Mouse (Mus musculus): ENCODE results near the gene Ripk1. TPM values are rescaled to one million over a fixed set of nuclear protein-coding genes. Genes with fewer than 3 reads are reported as not detected.

Gene Ripk1
- polyA plus RNA-seq, 1 experiment, result 4.5 TPM

- DNase-seq (ENCODE audit: low read depth), result no peak
- TF ChIP-seq CTCF (IDR thresholded peaks at IDR 0.05; ENCODE audit: borderline replicate concordance, extremely low read depth, insufficient read depth, insufficient read length) (no peak), POLR2A (IDR thresholded peaks at IDR 0.05; ENCODE audit: borderline replicate concordance, extremely low read depth, insufficient read depth, insufficient read length, poor library complexity, severe bottlenecking) (no peak)
Observed at GRCm38 (mm10) chr13:34078500-34079280, 76.5 kb downstream of the Ripk1 start.

DNA sequence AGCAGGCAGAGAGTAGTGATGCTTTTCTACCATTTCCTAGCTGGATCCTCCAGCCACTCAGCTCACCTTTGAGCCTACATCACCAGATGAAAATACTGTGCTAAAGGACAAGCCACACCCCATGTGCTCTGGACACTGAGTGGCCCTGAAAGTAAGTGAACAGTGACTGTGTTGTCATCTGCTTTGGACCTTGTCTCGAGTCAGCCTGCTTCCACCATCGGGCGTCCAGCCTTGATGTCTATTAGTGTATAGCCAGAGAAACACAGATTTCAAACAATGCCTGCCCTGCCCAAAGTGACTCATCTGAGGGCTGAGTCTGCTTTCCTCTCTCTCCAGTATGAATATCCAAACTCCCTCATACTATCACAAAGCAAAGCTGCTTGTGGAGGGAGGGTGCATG lies 77.6 kb downstream of the Ripk1 start:
- TF ChIP-seq POLR2A (IDR thresholded peaks at IDR 0.05; ENCODE audit: borderline replicate concordance, extremely low read depth, insufficient read depth, insufficient read length, poor library complexity, severe bottlenecking), result no peak
- TF ChIP-seq CTCF (IDR thresholded peaks at IDR 0.05; ENCODE audit: borderline replicate concordance, extremely low read depth, insufficient read depth, insufficient read length), result no peak
- no peak for DNase-seq (ENCODE audit: low read depth)

GRCm38 (mm10) chr13:34081926-34082325 lies 79.8 kb downstream of the Ripk1 start:
- DNase-seq (ENCODE audit: low read depth), result peak; percentile 40
- TF ChIP-seq POLR2A (IDR thresholded peaks at IDR 0.05; ENCODE audit: borderline replicate concordance, extremely low read depth, insufficient read depth, insufficient read length, poor library complexity, severe bottlenecking), result no peak
- no peak for TF ChIP-seq CTCF (IDR thresholded peaks at IDR 0.05; ENCODE audit: borderline replicate concordance, extremely low read depth, insufficient read depth, insufficient read length)

DNA sequence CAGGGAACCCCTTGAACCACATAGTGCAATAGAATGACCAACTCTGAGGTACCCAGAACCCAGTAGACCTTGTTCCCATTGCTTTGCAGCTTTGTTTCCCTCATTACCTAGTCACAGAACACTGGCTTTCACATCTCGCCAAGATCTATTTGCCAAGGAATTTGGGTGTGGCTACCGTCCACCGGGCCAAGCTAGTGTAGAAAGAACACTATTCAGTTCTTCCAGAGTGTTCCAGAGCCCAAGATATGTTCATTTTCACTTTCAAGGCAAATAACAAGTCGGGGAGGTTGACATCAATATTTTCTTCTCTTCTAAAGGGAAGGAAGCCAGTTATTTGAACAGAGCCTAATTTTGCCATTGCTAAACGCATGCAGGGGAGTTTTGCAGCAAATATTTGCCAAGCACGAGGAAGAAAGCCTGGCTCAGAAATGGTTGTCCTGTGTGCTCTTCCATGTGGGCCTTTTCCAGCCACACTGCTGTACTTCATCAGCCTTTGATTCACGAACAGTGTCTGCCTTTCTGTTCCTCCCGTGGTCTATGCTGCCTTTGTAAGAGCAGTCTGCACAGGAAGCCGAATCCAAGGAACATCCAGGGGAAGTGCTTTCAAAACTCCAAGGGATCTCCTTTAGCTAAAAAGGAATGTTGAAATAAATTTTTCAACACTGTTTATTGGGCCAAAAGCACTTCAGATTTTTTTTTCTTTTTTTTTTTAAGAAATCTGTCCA lies 82.0 kb downstream of the Ripk1 start:
- TF ChIP-seq CTCF (IDR thresholded peaks at IDR 0.05; ENCODE audit: borderline replicate concordance, extremely low read depth, insufficient read depth, insufficient read length) (no peak), POLR2A (IDR thresholded peaks at IDR 0.05; ENCODE audit: borderline replicate concordance, extremely low read depth, insufficient read depth, insufficient read length, poor library complexity, severe bottlenecking) (no peak)
- no peak for DNase-seq (ENCODE audit: low read depth)

Other genes with a start within 250 kb of the Ripk1 start
- gene Serpinb6e, start 159.0 kb upstream of the Ripk1 start, polyA plus RNA-seq (2012; rRNA removed), result 0.09 and 0.25 TPM in 2 replicates
- gene Serpinb6c, start 96.7 kb upstream of the Ripk1 start, polyA plus RNA-seq (2012; rRNA removed), result 0.20 and 0.36 TPM in 2 replicates
- 3.6 and 4.6 TPM in 2 replicates for gene Nqo2, start 37.7 kb upstream of the Ripk1 start, polyA plus RNA-seq (2012; rRNA removed)
- 25.5 and 28.8 TPM in 2 replicates for gene Serpinb6a, start 431 bp downstream of the Ripk1 start, polyA plus RNA-seq (2012; rRNA removed)
- gene Bphl, start 35.2 kb downstream of the Ripk1 start, polyA plus RNA-seq (2012; rRNA removed), result 27.7 and 31.5 TPM in 2 replicates
- 3,454 and 3,966 TPM in 2 replicates for gene Tubb2a, start 75.6 kb downstream of the Ripk1 start, polyA plus RNA-seq (2012; rRNA removed)
- 7,416 and 8,191 TPM in 2 replicates for gene Tubb2b, start 128.1 kb downstream of the Ripk1 start, polyA plus RNA-seq (2012; rRNA removed)
- gene Psmg4, start 160.6 kb downstream of the Ripk1 start, polyA plus RNA-seq (2012; rRNA removed), result 113 and 208 TPM in 2 replicates

All from brain, embryonic 14.5 days (tissue).